Mouse (Mus musculus): ENCODE measurements around the gene Rab2b. TPM values are rescaled to one million over a fixed set of nuclear protein-coding genes. Genes with fewer than 3 reads are reported as not detected.

The Rab2b gene
- polyA plus RNA-seq, 1 experiment, result 5.5 TPM

Other genes with a start within 250 kb of the Rab2b start
- not detected for gene Olfr221, start 237.1 kb downstream of the Rab2b start, polyA plus RNA-seq (2012; fragmentation: generic; extraction: Trizol)
- gene Hnrnpc, start 175.5 kb downstream of the Rab2b start, polyA plus RNA-seq (2012; fragmentation: generic; extraction: Trizol), result 231 TPM
- gene Rpgrip1, start 168.8 kb downstream of the Rab2b start, polyA plus RNA-seq (2012; fragmentation: generic; extraction: Trizol), result 2.4 TPM
- 25.3 TPM for gene Supt16, start 82.1 kb downstream of the Rab2b start, polyA plus RNA-seq (2012; fragmentation: generic; extraction: Trizol)
- gene Chd8, start 21.8 kb downstream of the Rab2b start, polyA plus RNA-seq (2012; fragmentation: generic; extraction: Trizol), result 23.0 TPM
- 18.3 TPM for gene Tox4, start 399 bp downstream of the Rab2b start, polyA plus RNA-seq (2012; fragmentation: generic; extraction: Trizol)
- gene Mettl3, start 25.6 kb upstream of the Rab2b start, polyA plus RNA-seq (2012; fragmentation: generic; extraction: Trizol), result 33.3 TPM
- gene Sall2, start 49.2 kb upstream of the Rab2b start, polyA plus RNA-seq (2012; fragmentation: generic; extraction: Trizol), result 6.7 TPM
- not detected for gene Olfr1513, start 76.9 kb upstream of the Rab2b start, polyA plus RNA-seq (2012; fragmentation: generic; extraction: Trizol)
- not detected for gene Olfr1512, start 99.6 kb upstream of the Rab2b start, polyA plus RNA-seq (2012; fragmentation: generic; extraction: Trizol)
- not detected for gene Olfr1511, start 117.8 kb upstream of the Rab2b start, polyA plus RNA-seq (2012; fragmentation: generic; extraction: Trizol)
- not detected for gene Olfr1510, start 134.8 kb upstream of the Rab2b start, polyA plus RNA-seq (2012; fragmentation: generic; extraction: Trizol)
- gene Olfr1509, start 163.4 kb upstream of the Rab2b start, polyA plus RNA-seq (2012; fragmentation: generic; extraction: Trizol), result not detected
- not detected for gene Olfr1508, start 187.9 kb upstream of the Rab2b start, polyA plus RNA-seq (2012; fragmentation: generic; extraction: Trizol)
- gene Olfr1507, start 216.2 kb upstream of the Rab2b start, polyA plus RNA-seq (2012; fragmentation: generic; extraction: Trizol), result not detected